Mouse (Mus musculus): ENCODE measurements around the gene Spns1. TPM values are rescaled to one million over a fixed set of nuclear protein-coding genes. Genes with fewer than 3 reads are reported as not detected.

Spns1 gene
- total and polyA plus RNA-seq, 3 experiments = 36.4 to 61.7 (median 42.6) TPM

- TF ChIP-seq MEF2A (IDR thresholded peaks at IDR 0.05; ENCODE audit: borderline replicate concordance, low read depth, low read length) (peak; percentile 11; the same call in 1 of the 2 replicates), PAX5 (IDR thresholded peaks at IDR 0.05; ENCODE audit: low read length) (no peak), IRF4 (IDR thresholded peaks at IDR 0.05; ENCODE audit: low read depth, low read length) (peak; percentile 37), UBTF (IDR thresholded peaks at IDR 0.05; ENCODE audit: low read depth, low read length) (no peak; the same call in 1 of the 2 replicates), JUN (IDR thresholded peaks at IDR 0.05; ENCODE audit: insufficient read depth, low read depth, low read length) (no peak)
Observed at GRCm38 (mm10) chr7:126417045-126417444, 39.8 kb upstream of the Spns1 start (continued).

- Histone ChIP-seq H3K79me2 (replicated peaks; ENCODE audit: control insufficient read depth, extremely low read depth, insufficient read depth, poor library complexity, severe bottlenecking) (peaks cover 27% of the 10 kb centered on the region), H3K9me3 (replicated peaks; ENCODE audit: low read length) (peaks cover 5% of the 10 kb centered on the region), H3K27ac (ENCODE audit: insufficient read depth, low read depth) (peak overlapping the region; percentile 100), H3K4me1 (ENCODE audit: control insufficient read depth in 1 of 2, insufficient read depth in 2 of 2) (peaks cover 36 to 61% of the 10 kb centered on the region in 2 experiments), H3K4me2 (ENCODE audit: insufficient read depth, low read depth, poor library complexity, severe bottlenecking) (peak overlapping the region; percentile 67), H3K4me3 (replicated peaks in 1 of 3; ENCODE audit: low read depth in 2 of 3, low read length in 2 of 3, poor library complexity in 1 of 3) (peak overlapping the region in 2 of 3 experiments; percentile 6 to 49), H3K27me3 (replicated peaks) (no peaks in the 10 kb centered on the region), H3K9ac (ENCODE audit: insufficient read depth, low read depth) (peak overlapping the region; percentile 29; the same call in 1 of the 2 replicates), H3K36me3 (replicated peaks in 1 of 2; ENCODE audit: control insufficient read depth in 1 of 2, insufficient read depth in 1 of 2, low read length in 1 of 2) (peaks cover 14 to 20% of the 10 kb centered on the region in 2 experiments)
- in situ Hi-C loops (cut with MboI; ENCODE audit: low pct_ligation_motif_present, low pct_unique_long_range_greater_than_20kb, low sequenced_read_pairs) = no loop called here
- DNase-seq (ENCODE audit: extremely low read depth) = peak; percentile 93
- TF ChIP-seq MAFK (IDR thresholded peaks at IDR 0.05; ENCODE audit: insufficient replicate concordance, low read length) = 0 out of 2 replicates have a peak, but pooled peaks have one; percentile 7
- TF ChIP-seq ZKSCAN1 (IDR thresholded peaks at IDR 0.05; ENCODE audit: borderline replicate concordance, low read depth, low read length) = no peak
- 0 out of 2 replicates have a peak, but pooled peaks have one; percentile 0 for TF ChIP-seq JUN (IDR thresholded peaks at IDR 0.05; ENCODE audit: insufficient read depth, low read depth, low read length)
- no peak for TF ChIP-seq GABPA (IDR thresholded peaks at IDR 0.05; ENCODE audit: insufficient replicate concordance, low read depth, low read length)
- TF ChIP-seq ZNF384 (IDR thresholded peaks at IDR 0.05; ENCODE audit: low read depth, low read length) = no peak
- TF ChIP-seq ETS1 (conservative IDR thresholded peaks at IDR 0.05; ENCODE audit: low read depth, low read length) = peak; percentile 91
- peak; percentile 77 for TF ChIP-seq MAX (IDR thresholded peaks at IDR 0.05; ENCODE audit: low read length)
- no peak for TF ChIP-seq POLR2AphosphoS2 (IDR thresholded peaks at IDR 0.05; ENCODE audit: low read depth, low read length)
- no peak for TF ChIP-seq ZC3H11A (IDR thresholded peaks at IDR 0.05; ENCODE audit: low read depth, low read length)
- TF ChIP-seq HCFC1 (IDR thresholded peaks at IDR 0.05; ENCODE audit: low read depth, low read length) = peak; percentile 40; the same call in 1 of the 2 replicates
- TF ChIP-seq NELFE (IDR thresholded peaks at IDR 0.05; ENCODE audit: low read depth, low read length) = peak; percentile 44; the same call in 1 of the 2 replicates
- TF ChIP-seq POLR2A (IDR thresholded peaks at IDR 0.05; ENCODE audit: low read depth, low read length) = 0 out of 2 replicates have a peak, but pooled peaks have one; percentile 54
- no peak for TF ChIP-seq PAX5 (IDR thresholded peaks at IDR 0.05; ENCODE audit: low read length)
- peak; percentile 56; the same call in 1 of the 2 replicates for TF ChIP-seq SIN3A (IDR thresholded peaks at IDR 0.05; ENCODE audit: low read length)
- TF ChIP-seq CTCF (conservative IDR thresholded peaks at IDR 0.05 in 1 of 2, IDR thresholded peaks at IDR 0.05 in 1 of 2; ENCODE audit: low read depth in 2 of 2, low read length in 2 of 2) = no peak
- TF ChIP-seq USF1 (IDR thresholded peaks at IDR 0.05; ENCODE audit: low read depth, low read length) = no peak
- TF ChIP-seq CHD2 (IDR thresholded peaks at IDR 0.05; ENCODE audit: low read length) = no peak
- TF ChIP-seq ELF1 (IDR thresholded peaks at IDR 0.05; ENCODE audit: low read depth, low read length) = peak; percentile 80
- TF ChIP-seq MXI1 (IDR thresholded peaks at IDR 0.05; ENCODE audit: low read depth, low read length) = no peak
- TF ChIP-seq NRF1 (IDR thresholded peaks at IDR 0.05; ENCODE audit: low read depth, low read length) = peak; percentile 54
- no peak for TF ChIP-seq RAD21 (IDR thresholded peaks at IDR 0.05; ENCODE audit: low read depth, low read length)
- peak; percentile 61; the same call in 1 of the 2 replicates for TF ChIP-seq IRF4 (IDR thresholded peaks at IDR 0.05; ENCODE audit: low read depth, low read length)
- TF ChIP-seq TBP (conservative IDR thresholded peaks at IDR 0.05; ENCODE audit: low read depth, low read length) = peak; percentile 67
- peak; percentile 47; the same call in 1 of the 2 replicates for TF ChIP-seq ZMIZ1 (IDR thresholded peaks at IDR 0.05; ENCODE audit: low read depth, low read length)
- TF ChIP-seq RCOR1 (conservative IDR thresholded peaks at IDR 0.05; ENCODE audit: low read depth, low read length) = peak; percentile 25; the same call in 1 of the 2 replicates
- TF ChIP-seq CHD1 (IDR thresholded peaks at IDR 0.05; ENCODE audit: low read depth, low read length) = no peak
- TF ChIP-seq TCF12 (IDR thresholded peaks at IDR 0.05; ENCODE audit: low read depth, low read length) = peak; percentile 94
- TF ChIP-seq MYC (IDR thresholded peaks at IDR 0.05; ENCODE audit: low read depth, low read length) = peak; percentile 52; the same call in 1 of the 2 replicates
- TF ChIP-seq KAT2A (IDR thresholded peaks at IDR 0.05; ENCODE audit: insufficient replicate concordance, low read length) = 0 out of 2 replicates have a peak, but pooled peaks have one; percentile 53
- no peak for TF ChIP-seq SMC3 (IDR thresholded peaks at IDR 0.05; ENCODE audit: low read depth, low read length)
- TF ChIP-seq MEF2A (IDR thresholded peaks at IDR 0.05; ENCODE audit: borderline replicate concordance, low read depth, low read length) = peak; percentile 74
- 0 out of 2 replicates have a peak, but pooled peaks have one; percentile 59 for TF ChIP-seq MAZ (IDR thresholded peaks at IDR 0.05; ENCODE audit: low read depth, low read length)
- TF ChIP-seq USF2 (conservative IDR thresholded peaks at IDR 0.05; ENCODE audit: low read depth, low read length) = no peak
- TF ChIP-seq BHLHE40 (IDR thresholded peaks at IDR 0.05; ENCODE audit: low read depth, low read length) = peak; percentile 69
- peak; percentile 91 for TF ChIP-seq EP300 (IDR thresholded peaks at IDR 0.05; ENCODE audit: low read length)
- dilution Hi-C loops (cut with MboI; ENCODE audit: extremely low pct_ligation_motif_present, extremely low pct_unique_long_range_greater_than_20kb, low sequenced_read_pairs) = no loop called here
Observed at GRCm38 (mm10) chr7:126416615-126417014, 39.4 kb upstream of the Spns1 start.
